Mouse (Mus musculus): ENCODE measurements at regions not wholly inside any gene's neighbourhood (a gene's known extent, or its start where the extent isn't known, plus 50 kb on each side); places are given as distances from the start of the nearest gene placed in this dataset.
A peak's percentile ranks its signal among the peaks of the same experiment; 100 is the strongest.

GRCm38 (mm10) chr5:111869011-111869410, 135.3 kb downstream of the Gm26897 start:
- Histone ChIP-seq H3K27ac (ENCODE audit: low read depth, low read length) (no peak overlapping the region), H3K36me3 (ENCODE audit: control insufficient read depth, insufficient read depth, low read length) (no peaks in the 10 kb centered on the region), H3K9ac (ENCODE audit: low read length) (no peak overlapping the region), H3K4me1 (ENCODE audit: control insufficient read depth, insufficient read depth, low read length) (no peaks in the 10 kb centered on the region), H3K9me3 (ENCODE audit: control insufficient read depth, low read length) (peaks cover 18% of the 10 kb centered on the region), H3K4me2 (no peak overlapping the region), H3K4me3 (ENCODE audit: low read depth, low read length) (no peak overlapping the region), H3K27me3 (ENCODE audit: control insufficient read depth, insufficient read depth, low read length) (no peaks in the 10 kb centered on the region)
- ATAC-seq (ENCODE audit: low FRiP score) (no peak), DNase-seq (ENCODE audit: low spot score, missing footprints) (no peak)
- 85% methylated on average over 12 of the region's 12 CpGs for WGBS

DNA sequence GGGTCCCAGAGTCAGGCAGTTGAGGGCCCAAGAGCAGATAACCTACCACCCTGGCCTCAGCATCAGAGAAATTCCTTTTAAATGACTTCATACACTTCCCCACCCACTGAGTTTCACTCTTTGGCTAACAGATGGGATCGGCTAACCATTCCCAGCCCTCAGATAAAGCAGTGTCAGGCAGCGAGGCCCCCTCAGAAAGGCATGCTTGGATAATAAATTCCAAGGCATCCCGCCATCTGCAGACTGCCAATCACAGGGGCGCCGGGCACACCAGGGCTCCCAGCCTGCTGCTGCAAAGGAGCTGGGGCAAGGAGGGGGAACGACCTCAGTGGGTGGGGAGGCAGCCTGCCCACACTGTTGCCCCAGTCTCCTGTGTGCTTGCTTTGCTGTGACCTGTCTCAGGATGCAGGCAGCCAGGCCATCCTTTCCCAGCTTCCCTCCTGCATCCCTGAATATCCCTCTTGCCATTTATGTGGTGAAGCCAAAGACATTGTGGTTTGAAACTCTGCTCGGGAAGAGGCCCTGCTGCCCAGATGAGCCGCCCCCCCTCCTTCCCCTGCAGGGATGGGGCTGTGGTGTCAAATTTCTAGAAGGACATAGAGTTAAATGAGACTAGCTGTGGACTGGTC, 143.6 kb downstream of the Gm26897 start:
- ATAC-seq (ENCODE audit: low FRiP score), result peak; percentile 63
- peak; percentile 92 for DNase-seq (ENCODE audit: low spot score, missing footprints)
- no peaks in the 10 kb centered on the region for H3K27me3 ChIP-seq (ENCODE audit: control insufficient read depth, insufficient read depth, low read length)
- H3K9ac ChIP-seq (ENCODE audit: low read length), result peak overlapping the region; percentile 42; the same call in 1 of the 2 replicates
- 2% methylated on average over 8 of the region's 8 CpGs for WGBS
- H3K9me3 ChIP-seq (ENCODE audit: control insufficient read depth, low read length), result peaks cover 4% of the 10 kb centered on the region
- H3K27ac ChIP-seq (ENCODE audit: low read depth, low read length), result peak overlapping the region; percentile 40; the same call in 1 of the 2 replicates
- no peak overlapping the region for H3K4me3 ChIP-seq (ENCODE audit: low read depth, low read length)
- H3K4me2 ChIP-seq, result no peak overlapping the region
- no peaks in the 10 kb centered on the region for H3K36me3 ChIP-seq (ENCODE audit: control insufficient read depth, insufficient read depth, low read length)
- peaks cover 8% of the 10 kb centered on the region for H3K4me1 ChIP-seq (ENCODE audit: control insufficient read depth, insufficient read depth, low read length)

GRCm38 (mm10) chr5:111879044-111879443, 145.3 kb downstream of the Gm26897 start:
- no peak overlapping the region for H3K27ac ChIP-seq (ENCODE audit: low read depth, low read length)
- no peak overlapping the region for H3K9ac ChIP-seq (ENCODE audit: low read length)
- no peaks in the 10 kb centered on the region for H3K36me3 ChIP-seq (ENCODE audit: control insufficient read depth, insufficient read depth, low read length)
- no peak overlapping the region for H3K4me3 ChIP-seq (ENCODE audit: low read depth, low read length)
- no peaks in the 10 kb centered on the region for H3K27me3 ChIP-seq (ENCODE audit: control insufficient read depth, insufficient read depth, low read length)
- H3K9me3 ChIP-seq (ENCODE audit: control insufficient read depth, low read length), result no peaks in the 10 kb centered on the region
- DNase-seq (ENCODE audit: low spot score, missing footprints) (no peak), ATAC-seq (ENCODE audit: low FRiP score) (no peak)
- H3K4me1 ChIP-seq (ENCODE audit: control insufficient read depth, insufficient read depth, low read length), result peaks cover 8% of the 10 kb centered on the region
- H3K4me2 ChIP-seq, result no peak overlapping the region

- no peak overlapping the region for H3K4me2 ChIP-seq
- 81% methylated on average over 2 of the region's 2 CpGs for WGBS
- H3K27ac ChIP-seq (ENCODE audit: low read depth, low read length), result no peak overlapping the region
- H3K27me3 ChIP-seq (ENCODE audit: control insufficient read depth, insufficient read depth, low read length), result no peaks in the 10 kb centered on the region; the same call in 1 of the 2 replicates
- DNase-seq (ENCODE audit: low spot score, missing footprints) (no peak), ATAC-seq (ENCODE audit: low FRiP score) (no peak)
- no peaks in the 10 kb centered on the region; the same call in 1 of the 2 replicates for H3K36me3 ChIP-seq (ENCODE audit: control insufficient read depth, insufficient read depth, low read length)
- no peak overlapping the region for H3K4me3 ChIP-seq (ENCODE audit: low read depth, low read length)
- H3K9ac ChIP-seq (ENCODE audit: low read length), result no peak overlapping the region
- peaks cover 8% of the 10 kb centered on the region for H3K4me1 ChIP-seq (ENCODE audit: control insufficient read depth, insufficient read depth, low read length)
- H3K9me3 ChIP-seq (ENCODE audit: control insufficient read depth, low read length), result no peaks in the 10 kb centered on the region
These were observed 146.5 kb downstream of the Gm26897 start for GRCm38 (mm10) chr5:111880268-111880667.

- Histone ChIP-seq H3K4me3 (ENCODE audit: low read depth, low read length) (no peak overlapping the region), H3K4me2 (no peak overlapping the region), H3K4me1 (ENCODE audit: control insufficient read depth, insufficient read depth, low read length) (peaks cover 12% of the 10 kb centered on the region), H3K36me3 (ENCODE audit: control insufficient read depth, insufficient read depth, low read length) (no peaks in the 10 kb centered on the region; the same call in 1 of the 2 replicates), H3K27ac (ENCODE audit: low read depth, low read length) (no peak overlapping the region), H3K27me3 (ENCODE audit: control insufficient read depth, insufficient read depth, low read length) (no peaks in the 10 kb centered on the region; the same call in 1 of the 2 replicates), H3K9me3 (ENCODE audit: control insufficient read depth, low read length) (no peaks in the 10 kb centered on the region), H3K9ac (ENCODE audit: low read length) (no peak overlapping the region)
- DNase-seq (ENCODE audit: low spot score, missing footprints) (no peak), ATAC-seq (ENCODE audit: low FRiP score) (no peak)
- 45% methylated on average over 5 of the region's 5 CpGs for WGBS
These were observed 147.8 kb downstream of the Gm26897 start for GRCm38 (mm10) chr5:111881517-111881916.

- Histone ChIP-seq H3K36me3 (ENCODE audit: control insufficient read depth, insufficient read depth, low read length) (no peaks in the 10 kb centered on the region; the same call in 1 of the 2 replicates), H3K4me1 (ENCODE audit: control insufficient read depth, insufficient read depth, low read length) (peaks cover 3% of the 10 kb centered on the region; the same call in 1 of the 2 replicates), H3K4me3 (ENCODE audit: low read depth, low read length) (no peak overlapping the region), H3K4me2 (no peak overlapping the region), H3K9me3 (ENCODE audit: control insufficient read depth, low read length) (no peaks in the 10 kb centered on the region), H3K9ac (ENCODE audit: low read length) (no peak overlapping the region), H3K27ac (ENCODE audit: low read depth, low read length) (no peak overlapping the region), H3K27me3 (ENCODE audit: control insufficient read depth, insufficient read depth, low read length) (no peaks in the 10 kb centered on the region; the same call in 1 of the 2 replicates)
- no peak for ATAC-seq (ENCODE audit: low FRiP score)
- 65% methylated on average over 4 of the region's 4 CpGs for WGBS
- DNase-seq (ENCODE audit: low spot score, missing footprints), result no peak
These were observed 153.6 kb downstream of the Gm26897 start for GRCm38 (mm10) chr5:111887281-111887680.

- no peak for DNase-seq (ENCODE audit: low spot score, missing footprints)
- Histone ChIP-seq H3K4me3 (ENCODE audit: low read depth, low read length) (no peak overlapping the region), H3K27ac (ENCODE audit: low read depth, low read length) (no peak overlapping the region), H3K4me1 (ENCODE audit: control insufficient read depth, insufficient read depth, low read length) (peaks cover 19% of the 10 kb centered on the region), H3K36me3 (ENCODE audit: control insufficient read depth, insufficient read depth, low read length) (no peaks in the 10 kb centered on the region), H3K27me3 (ENCODE audit: control insufficient read depth, insufficient read depth, low read length) (no peaks in the 10 kb centered on the region), H3K9me3 (ENCODE audit: control insufficient read depth, low read length) (no peaks in the 10 kb centered on the region), H3K9ac (ENCODE audit: low read length) (no peak overlapping the region), H3K4me2 (no peak overlapping the region)
- no peak for ATAC-seq (ENCODE audit: low FRiP score)
- 77% methylated on average over 7 of the region's 7 CpGs for WGBS
These were observed 157.1 kb downstream of the Gm26897 start for GRCm38 (mm10) chr5:111890800-111891199.

DNA sequence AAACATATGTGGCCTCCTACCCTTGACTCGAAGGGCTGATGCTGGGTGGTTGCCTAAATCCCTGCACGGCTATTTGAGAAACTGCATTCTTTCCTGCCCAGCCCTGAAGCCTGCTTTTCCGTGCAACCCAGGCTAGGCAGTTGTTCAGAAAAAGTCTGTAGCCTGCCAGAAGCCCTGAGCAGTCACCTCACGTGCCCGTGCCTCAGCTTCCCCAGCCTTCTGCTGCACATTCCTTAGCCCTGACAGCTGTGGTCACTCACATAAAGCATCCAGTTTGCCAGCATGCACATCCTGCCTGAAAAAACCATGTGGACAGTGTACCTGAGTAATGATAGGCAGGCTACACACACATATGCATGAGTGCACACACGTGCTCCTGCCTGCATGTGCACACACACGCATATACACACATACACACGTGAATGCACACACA, 157.6 kb downstream of the Gm26897 start:
- no peak overlapping the region for H3K4me2 ChIP-seq
- H3K27ac ChIP-seq (ENCODE audit: low read depth, low read length), result no peak overlapping the region
- WGBS, result 63% methylated on average over 8 of the region's 8 CpGs
- ATAC-seq (ENCODE audit: low FRiP score) (no peak), DNase-seq (ENCODE audit: low spot score, missing footprints) (no peak)
- no peaks in the 10 kb centered on the region for H3K36me3 ChIP-seq (ENCODE audit: control insufficient read depth, insufficient read depth, low read length)
- H3K9me3 ChIP-seq (ENCODE audit: control insufficient read depth, low read length), result no peaks in the 10 kb centered on the region
- peaks cover 15% of the 10 kb centered on the region for H3K4me1 ChIP-seq (ENCODE audit: control insufficient read depth, insufficient read depth, low read length)
- H3K27me3 ChIP-seq (ENCODE audit: control insufficient read depth, insufficient read depth, low read length), result no peaks in the 10 kb centered on the region
- H3K9ac ChIP-seq (ENCODE audit: low read length), result no peak overlapping the region
- H3K4me3 ChIP-seq (ENCODE audit: low read depth, low read length), result no peak overlapping the region

- no peak overlapping the region for H3K4me2 ChIP-seq
- no peaks in the 10 kb centered on the region for H3K36me3 ChIP-seq (ENCODE audit: control insufficient read depth, insufficient read depth, low read length)
- no peaks in the 10 kb centered on the region for H3K9me3 ChIP-seq (ENCODE audit: control insufficient read depth, low read length)
- no peak overlapping the region for H3K9ac ChIP-seq (ENCODE audit: low read length)
- H3K27me3 ChIP-seq (ENCODE audit: control insufficient read depth, insufficient read depth, low read length), result no peaks in the 10 kb centered on the region
- no peak overlapping the region for H3K4me3 ChIP-seq (ENCODE audit: low read depth, low read length)
- 72% methylated on average over 3 of the region's 3 CpGs for WGBS
- H3K27ac ChIP-seq (ENCODE audit: low read depth, low read length), result no peak overlapping the region
- peaks cover 16% of the 10 kb centered on the region for H3K4me1 ChIP-seq (ENCODE audit: control insufficient read depth, insufficient read depth, low read length)
- DNase-seq (ENCODE audit: low spot score, missing footprints), result no peak
- no peak for ATAC-seq (ENCODE audit: low FRiP score)
These were observed 159.2 kb downstream of the Gm26897 start for GRCm38 (mm10) chr5:111892956-111893355.
